Mouse (Mus musculus): ENCODE measurements around the gene Erf.

- TF ChIP-seq CTCF (conservative IDR thresholded peaks at IDR 0.05; ENCODE audit: low read length) (no peak), POU5F1 (IDR thresholded peaks at IDR 0.05; ENCODE audit: borderline replicate concordance, low read length) (no peak)
Measured at GRCm38 (mm10) chr7:25282731-25283211, 32.2 kb upstream of the Erf start.

Data from E14TG2a.4 (cell line).